Mouse (Mus musculus): ENCODE measurements around the gene Ptrh1. TPM values are rescaled to one million over a fixed set of nuclear protein-coding genes. Genes with fewer than 3 reads are reported as not detected.

Ptrh1 gene
- polyA plus RNA-seq, 1 experiment from 2014 or later = 1.2 TPM

DNA sequence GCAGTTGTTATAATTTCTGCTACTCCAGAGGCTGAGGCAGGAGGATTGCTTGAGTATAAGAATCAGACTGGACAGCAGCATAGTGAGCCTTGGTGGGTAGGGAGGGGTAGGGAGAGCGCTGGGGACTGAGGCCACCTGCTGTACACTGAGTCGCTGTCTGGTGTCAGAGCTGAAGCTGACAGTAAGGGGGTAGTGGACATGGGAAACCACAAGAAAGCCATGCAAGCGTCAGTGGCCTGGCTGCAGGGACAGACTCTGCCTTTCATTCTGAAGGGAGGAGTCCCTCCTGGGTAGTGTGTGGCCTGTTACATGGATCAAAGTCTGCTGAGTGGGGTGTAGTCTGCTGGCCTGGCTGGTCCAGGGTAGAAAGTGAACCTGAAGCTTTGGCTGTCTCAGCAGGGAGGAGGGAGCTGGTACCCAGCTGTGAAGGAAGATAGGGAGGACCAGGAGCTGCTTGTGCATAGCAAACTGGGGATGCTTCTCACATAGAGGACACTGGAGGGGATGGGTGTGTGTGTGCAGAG is 39.2 kb upstream of the Ptrh1 start:
- no peak overlapping the region for H3K4me3 ChIP-seq (ENCODE audit: low read depth, low read length)
- 46% methylated on average over 3 of the region's 3 CpGs for WGBS (ENCODE audit: insufficient replicate concordance)
- no peaks in the 10 kb centered on the region for H3K4me1 ChIP-seq (ENCODE audit: control insufficient read depth, low read depth, low read length)
- no peak overlapping the region for H3K4me2 ChIP-seq (ENCODE audit: low read depth, low read length)
- no peaks in the 10 kb centered on the region for H3K36me3 ChIP-seq (ENCODE audit: control insufficient read depth, insufficient read depth)
- 0 out of 2 replicates have a peak, but pooled peaks have one; percentile 33 for ATAC-seq (ENCODE audit: low read depth)
- no peak overlapping the region for H3K9ac ChIP-seq (ENCODE audit: low read depth, low read length)
- peaks cover 7% of the 10 kb centered on the region; the same call in 1 of the 2 replicates for H3K27me3 ChIP-seq (ENCODE audit: control insufficient read depth, insufficient read depth, low read depth, low read length)
- H3K27ac ChIP-seq (ENCODE audit: low read length) = no peak overlapping the region
- no peaks in the 10 kb centered on the region for H3K9me3 ChIP-seq (replicated peaks; ENCODE audit: control insufficient read depth, low read length)

DNA sequence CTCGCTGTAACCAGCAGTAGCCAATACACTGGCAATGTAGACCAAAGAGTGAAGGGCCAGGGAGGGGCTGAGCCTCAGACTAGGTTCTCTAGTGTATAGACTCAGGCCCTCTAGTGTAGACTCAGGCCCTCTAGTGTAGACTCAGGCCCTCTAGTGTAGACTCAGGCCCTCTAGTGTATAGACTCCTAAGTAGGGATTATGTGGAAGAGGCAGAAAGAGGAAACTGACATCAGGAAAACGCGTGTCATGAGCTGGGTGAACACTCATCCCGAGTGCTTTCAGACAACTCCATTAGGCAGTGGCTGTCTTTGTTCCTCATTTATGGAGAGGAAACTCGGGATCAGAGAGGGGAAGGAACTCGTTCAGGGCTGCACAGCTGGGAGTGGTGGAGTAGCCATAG is 38.6 kb upstream of the Ptrh1 start:
- WGBS (ENCODE audit: insufficient replicate concordance) = 44% methylated on average over 6 of the region's 6 CpGs
- Histone ChIP-seq H3K4me1 (ENCODE audit: control insufficient read depth, low read depth, low read length) (no peaks in the 10 kb centered on the region), H3K27ac (ENCODE audit: low read length) (no peak overlapping the region), H3K9me3 (replicated peaks; ENCODE audit: control insufficient read depth, low read length) (no peaks in the 10 kb centered on the region), H3K36me3 (ENCODE audit: control insufficient read depth, insufficient read depth) (no peaks in the 10 kb centered on the region), H3K4me3 (ENCODE audit: low read depth, low read length) (no peak overlapping the region), H3K9ac (ENCODE audit: low read depth, low read length) (no peak overlapping the region), H3K27me3 (ENCODE audit: control insufficient read depth, insufficient read depth, low read depth, low read length) (peaks cover 12% of the 10 kb centered on the region; the same call in 1 of the 2 replicates), H3K4me2 (ENCODE audit: low read depth, low read length) (no peak overlapping the region)
- no peak for ATAC-seq (ENCODE audit: low read depth)

DNA sequence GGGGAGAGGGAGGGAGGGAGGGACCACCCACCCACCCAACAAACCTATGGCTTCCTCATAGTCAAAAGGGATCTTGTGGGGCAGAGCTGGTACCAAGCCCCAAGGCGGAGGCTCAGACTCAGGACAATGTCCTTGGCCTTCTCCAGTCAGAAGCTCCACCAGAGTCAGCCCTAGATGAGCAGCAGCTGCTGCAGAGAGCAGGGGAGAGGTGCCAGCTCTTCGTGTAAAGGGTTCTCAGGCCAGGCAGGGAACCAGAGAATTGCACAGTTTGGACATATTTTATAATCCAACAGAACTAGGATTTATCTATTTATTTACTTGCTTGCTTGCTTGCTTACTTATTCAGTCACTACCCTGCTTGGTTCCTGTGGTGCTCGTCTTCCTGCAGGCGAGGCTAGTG is 36.3 kb upstream of the Ptrh1 start:
- Histone ChIP-seq H3K36me3 (ENCODE audit: control insufficient read depth, insufficient read depth) (no peaks in the 10 kb centered on the region), H3K4me2 (ENCODE audit: low read depth, low read length) (no peak overlapping the region), H3K27me3 (ENCODE audit: control insufficient read depth, insufficient read depth, low read depth, low read length) (peaks cover 13% of the 10 kb centered on the region; the same call in 1 of the 2 replicates), H3K4me3 (ENCODE audit: low read depth, low read length) (no peak overlapping the region), H3K27ac (ENCODE audit: low read length) (no peak overlapping the region), H3K4me1 (ENCODE audit: control insufficient read depth, low read depth, low read length) (no peaks in the 10 kb centered on the region), H3K9ac (ENCODE audit: low read depth, low read length) (no peak overlapping the region), H3K9me3 (replicated peaks; ENCODE audit: control insufficient read depth, low read length) (no peaks in the 10 kb centered on the region)
- ATAC-seq (ENCODE audit: low read depth) = no peak
- 64% methylated on average over 4 of the region's 4 CpGs for WGBS (ENCODE audit: insufficient replicate concordance)

DNA sequence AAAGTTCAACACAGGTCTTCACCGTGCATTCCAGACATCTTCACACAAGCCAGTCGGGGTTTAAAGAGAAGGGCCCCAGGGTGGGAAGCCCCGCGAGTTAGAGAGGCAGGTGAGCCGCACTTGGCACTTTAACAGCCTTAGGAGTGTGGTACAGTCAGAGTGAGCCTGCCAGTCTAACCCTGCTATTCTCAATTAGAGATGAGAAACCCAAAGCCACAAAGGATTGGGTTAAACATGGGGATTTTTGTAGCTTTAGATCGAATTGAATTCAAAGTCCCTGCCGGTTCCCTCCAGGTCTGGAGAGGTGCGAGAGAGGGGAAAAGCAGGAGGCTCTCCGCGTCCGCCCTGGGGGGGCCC is 34.7 kb upstream of the Ptrh1 start, which contains the start of gene 6330409D20Rik:
Gene 6330409D20Rik (minus strand): TSS at position 101 of the 357 bp plus-strand sequence.
- H3K36me3 ChIP-seq (ENCODE audit: control insufficient read depth, insufficient read depth) = no peaks in the 10 kb centered on the region
- H3K27me3 ChIP-seq (ENCODE audit: control insufficient read depth, insufficient read depth, low read depth, low read length) = peaks cover 13% of the 10 kb centered on the region; the same call in 1 of the 2 replicates
- ATAC-seq (ENCODE audit: low read depth) = no peak
- H3K4me3 ChIP-seq (ENCODE audit: low read depth, low read length) = peak within 1 kb of the TSS; percentile 31
- peak within 1 kb of the TSS; percentile 47 for H3K4me2 ChIP-seq (ENCODE audit: low read depth, low read length)
- H3K4me1 ChIP-seq (ENCODE audit: control insufficient read depth, low read depth, low read length) = no peaks in the 10 kb centered on the region
- 30% methylated on average over 11 of the region's 11 CpGs for WGBS (ENCODE audit: insufficient replicate concordance)
- H3K9ac ChIP-seq (ENCODE audit: low read depth, low read length) = no peak within 1 kb of the TSS
- H3K27ac ChIP-seq (ENCODE audit: low read length) = no peak within 1 kb of the TSS
- no peaks in the 10 kb centered on the region for H3K9me3 ChIP-seq (replicated peaks; ENCODE audit: control insufficient read depth, low read length)

DNA sequence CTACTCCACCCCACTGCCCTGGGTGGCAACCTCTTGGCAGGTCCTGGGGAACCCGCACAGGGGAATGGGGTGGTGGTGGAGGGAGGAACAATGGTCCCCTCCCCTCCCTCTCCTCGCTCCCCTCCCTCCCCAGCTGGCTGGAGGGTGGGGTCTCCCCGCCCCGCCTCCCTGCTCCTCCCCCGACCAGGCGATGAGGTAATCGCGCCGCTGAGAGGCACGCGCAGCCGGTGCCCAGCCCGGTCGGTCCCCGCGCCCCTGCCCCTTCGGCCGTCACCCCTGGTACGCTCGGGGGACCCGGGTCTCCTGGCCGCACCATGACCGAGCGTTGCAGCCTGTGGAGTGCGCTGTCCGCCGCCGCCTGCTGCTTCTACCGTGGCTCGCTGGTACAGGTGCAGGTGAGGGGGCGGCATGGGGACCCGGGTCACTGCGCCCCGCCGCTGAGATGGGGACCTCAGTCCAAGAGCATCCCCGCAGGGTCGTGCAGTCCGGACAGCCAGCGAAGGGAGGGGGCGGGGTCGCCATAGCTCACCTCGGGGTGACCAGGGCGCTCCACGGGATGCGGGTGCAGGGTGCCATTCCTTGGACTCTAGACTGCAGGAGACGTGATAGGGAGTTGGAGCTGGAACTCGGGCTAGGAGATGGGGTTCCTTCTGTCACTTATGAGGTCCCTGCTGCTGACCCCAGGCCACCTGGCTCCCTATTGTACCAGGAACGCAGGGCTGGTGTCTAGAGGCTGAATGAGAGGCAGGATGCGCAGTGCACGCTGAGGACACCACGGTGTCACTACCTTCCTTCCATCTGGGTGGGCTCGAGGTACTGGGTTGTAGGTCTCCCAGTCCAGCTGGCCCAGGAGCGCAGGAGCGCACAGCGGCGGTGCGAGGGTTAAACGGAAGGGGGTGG is 34.1 kb upstream of the Ptrh1 start:
- Histone ChIP-seq H3K4me1 (ENCODE audit: control insufficient read depth, low read depth, low read length) (no peaks in the 10 kb centered on the region), H3K27me3 (ENCODE audit: control insufficient read depth, insufficient read depth, low read depth, low read length) (peaks cover 13% of the 10 kb centered on the region; the same call in 1 of the 2 replicates), H3K4me2 (ENCODE audit: low read depth, low read length) (peak overlapping the region; percentile 47), H3K9ac (ENCODE audit: low read depth, low read length) (no peak overlapping the region), H3K9me3 (replicated peaks; ENCODE audit: control insufficient read depth, low read length) (no peaks in the 10 kb centered on the region), H3K36me3 (ENCODE audit: control insufficient read depth, insufficient read depth) (no peaks in the 10 kb centered on the region), H3K4me3 (ENCODE audit: low read depth, low read length) (peak overlapping the region; percentile 31), H3K27ac (ENCODE audit: low read length) (no peak overlapping the region)
- peak; percentile 14; the same call in 1 of the 2 replicates for ATAC-seq (ENCODE audit: low read depth)
- 35% methylated on average over 54 of the region's 58 CpGs for WGBS (ENCODE audit: insufficient replicate concordance)

DNA sequence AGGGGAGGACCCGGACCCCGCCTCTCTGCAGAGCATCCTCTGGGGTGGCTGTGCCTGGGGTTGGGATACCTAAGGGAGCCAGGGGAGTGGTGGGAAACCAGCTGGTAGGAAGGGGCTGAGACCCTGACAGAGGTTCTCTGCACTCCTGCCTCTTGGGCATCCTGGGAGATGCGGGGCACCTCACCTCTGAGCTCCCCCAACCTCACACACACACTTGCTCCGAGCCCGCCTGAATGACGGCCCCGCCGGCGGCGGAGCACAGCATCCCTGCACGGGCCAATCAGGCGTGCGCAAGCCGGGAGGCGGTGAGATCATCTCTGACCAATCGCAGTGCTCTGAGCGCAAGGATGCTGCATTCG is 33.4 kb upstream of the Ptrh1 start:
- H3K36me3 ChIP-seq (ENCODE audit: control insufficient read depth, insufficient read depth) = no peaks in the 10 kb centered on the region
- ATAC-seq (ENCODE audit: low read depth) = no peak
- no peak overlapping the region for H3K4me3 ChIP-seq (ENCODE audit: low read depth, low read length)
- no peak overlapping the region for H3K27ac ChIP-seq (ENCODE audit: low read length)
- WGBS (ENCODE audit: insufficient replicate concordance) = 63% methylated on average over 18 of the region's 18 CpGs
- no peak overlapping the region for H3K9ac ChIP-seq (ENCODE audit: low read depth, low read length)
- no peaks in the 10 kb centered on the region for H3K4me1 ChIP-seq (ENCODE audit: control insufficient read depth, low read depth, low read length)
- no peak overlapping the region for H3K4me2 ChIP-seq (ENCODE audit: low read depth, low read length)
- H3K27me3 ChIP-seq (ENCODE audit: control insufficient read depth, insufficient read depth, low read depth, low read length) = peaks cover 13% of the 10 kb centered on the region; the same call in 1 of the 2 replicates
- H3K9me3 ChIP-seq (replicated peaks; ENCODE audit: control insufficient read depth, low read length) = no peaks in the 10 kb centered on the region

DNA sequence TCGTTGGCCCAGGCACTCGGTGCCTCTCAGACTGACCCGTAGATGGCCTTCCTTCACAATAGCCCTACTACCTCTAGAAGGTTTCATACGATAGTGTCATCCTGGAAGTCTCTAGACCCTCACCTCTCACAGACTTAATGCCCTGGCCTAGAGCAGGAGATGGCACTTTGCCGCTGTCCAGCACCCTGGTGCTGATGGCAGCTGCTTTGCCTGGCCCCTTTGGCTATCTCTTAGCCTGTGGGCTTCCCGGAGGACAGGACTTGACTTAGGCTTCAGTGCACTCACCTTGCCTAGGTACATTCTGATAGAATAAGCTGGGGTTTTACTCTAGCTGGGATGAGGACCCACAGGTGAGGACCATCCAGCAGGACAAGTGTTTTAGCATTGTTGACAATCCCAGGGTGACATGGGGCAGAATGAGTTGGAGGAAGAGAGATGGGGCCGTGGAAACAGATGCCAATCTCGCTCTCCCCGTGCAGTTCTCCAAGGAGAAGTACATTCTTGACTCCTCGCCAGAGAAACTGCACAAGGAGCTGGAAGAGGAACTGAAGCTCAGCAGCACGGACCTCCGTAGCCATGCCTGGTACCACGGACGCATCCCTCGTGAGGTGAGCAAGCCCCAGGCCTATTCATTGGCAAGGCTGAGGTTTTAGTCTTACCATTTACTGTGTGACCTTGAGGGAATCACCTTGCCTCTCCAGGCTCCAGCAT is 31.2 kb upstream of the Ptrh1 start:
- Histone ChIP-seq H3K9ac (ENCODE audit: low read depth, low read length) (no peak overlapping the region), H3K4me1 (ENCODE audit: control insufficient read depth, low read depth, low read length) (no peaks in the 10 kb centered on the region), H3K9me3 (replicated peaks; ENCODE audit: control insufficient read depth, low read length) (no peaks in the 10 kb centered on the region), H3K4me2 (ENCODE audit: low read depth, low read length) (no peak overlapping the region), H3K36me3 (ENCODE audit: control insufficient read depth, insufficient read depth) (no peaks in the 10 kb centered on the region), H3K27me3 (ENCODE audit: control insufficient read depth, insufficient read depth, low read depth, low read length) (peaks cover 13% of the 10 kb centered on the region; the same call in 1 of the 2 replicates), H3K4me3 (ENCODE audit: low read depth, low read length) (no peak overlapping the region), H3K27ac (ENCODE audit: low read length) (no peak overlapping the region)
- 59% methylated on average over 15 of the region's 15 CpGs for WGBS (ENCODE audit: insufficient replicate concordance)
- ATAC-seq (ENCODE audit: low read depth) = no peak

DNA sequence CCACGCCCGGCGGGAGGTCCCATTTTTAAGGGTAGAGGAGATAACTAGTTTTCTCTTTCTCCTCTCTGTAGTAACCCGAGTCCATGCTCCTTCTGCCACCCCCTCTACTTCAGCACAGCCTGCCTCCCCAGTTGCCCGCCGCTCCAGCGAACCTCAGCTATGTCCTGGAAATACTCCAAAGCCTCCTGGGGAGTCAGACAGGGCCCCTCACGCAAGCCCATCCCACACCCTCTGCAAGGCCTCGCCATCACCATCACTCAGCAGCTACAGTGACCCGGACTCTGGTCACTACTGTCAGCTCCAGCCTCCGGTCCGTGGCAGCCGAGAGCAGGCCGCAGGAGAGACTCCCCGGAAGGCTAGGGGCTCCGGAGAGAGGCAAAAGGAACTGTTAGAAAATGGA is 26.5 kb upstream of the Ptrh1 start:
- WGBS (ENCODE audit: insufficient replicate concordance) = 74% methylated on average over 16 of the region's 16 CpGs
- Histone ChIP-seq H3K4me3 (ENCODE audit: low read depth, low read length) (no peak overlapping the region), H3K36me3 (ENCODE audit: control insufficient read depth, insufficient read depth) (no peaks in the 10 kb centered on the region), H3K9ac (ENCODE audit: low read depth, low read length) (no peak overlapping the region), H3K27ac (ENCODE audit: low read length) (no peak overlapping the region), H3K4me2 (ENCODE audit: low read depth, low read length) (no peak overlapping the region), H3K27me3 (ENCODE audit: control insufficient read depth, insufficient read depth, low read depth, low read length) (no peaks in the 10 kb centered on the region), H3K9me3 (replicated peaks; ENCODE audit: control insufficient read depth, low read length) (no peaks in the 10 kb centered on the region), H3K4me1 (ENCODE audit: control insufficient read depth, low read depth, low read length) (no peaks in the 10 kb centered on the region)
- no peak for ATAC-seq (ENCODE audit: low read depth)

All from liver, embryonic 16.5 days (tissue).